Mouse (Mus musculus) limb, embryonic 15.5 days (tissue): Measurements from ENCODE around the gene Gm44502. TPM values are rescaled to one million over a fixed set of nuclear protein-coding genes. Genes with fewer than 3 reads are reported as not detected.

Experiments used
- ATAC-seq: fragments of 200-750 bp; cut with Nextera tagmentation; 2 replicates; pipeline ENCODE4 v1.8.0; 2017; ENCODE audit warnings: low read depth, moderate TSS enrichment; ENCODE audit not compliant: insufficient number of reproducible peaks, low FRiP score, low TSS enrichment
- H3K27ac ChIP-seq: fragments of 300-500 bp; sonication (generic); 2 replicates; pipeline ENCODE4 v1.5.1; 2015; ENCODE audit warnings: moderate library complexity, mild to moderate bottlenecking, inconsistent platforms
- H3K27me3 ChIP-seq: fragments of 300-500 bp; sonication (generic); 2 replicates; pipeline ENCODE4 v1.6.1; 2015; ENCODE audit warnings: inconsistent platforms
- H3K36me3 ChIP-seq: fragments of 300-500 bp; sonication (generic); 2 replicates; pipeline ENCODE4 v1.6.1; 2015; ENCODE audit warnings: inconsistent platforms
- H3K4me1 ChIP-seq: fragments of 300-500 bp; sonication (generic); 2 replicates; pipeline ENCODE4 v1.6.1; 2015; ENCODE audit warnings: inconsistent platforms
- H3K4me2 ChIP-seq: fragments of 300-500 bp; sonication (generic); 2 replicates; pipeline ENCODE4 v1.6.1; 2015; ENCODE audit warnings: mild to moderate bottlenecking, inconsistent platforms
- H3K4me3 ChIP-seq: fragments of 300-500 bp; sonication (generic); 2 replicates; pipeline ENCODE4 v1.5.1; 2015; ENCODE audit warnings: mild to moderate bottlenecking, inconsistent platforms
- H3K9ac ChIP-seq: fragments of 300-500 bp; sonication (generic); 2 replicates; pipeline ENCODE4 v1.6.1; 2015; ENCODE audit warnings: inconsistent platforms
- H3K9me3 ChIP-seq: fragments of 300-500 bp; sonication (generic); 2 replicates; pipeline ENCODE4 v1.6.1; 2016; ENCODE audit warnings: inconsistent platforms
- WGBS: fragments of 180-500 bp; shearing (Covaris S2); methylation state at CpG from one replicate; pipeline ENCODE4 v1.1.7; 2015; 5-methylcytosine and 5-hydroxymethylcytosine counted together
- polyA plus RNA-seq: library from polyadenylated mRNA; unstranded; fragments of >200 nt; fragmentation: Nextera tagmentation; extraction: Ambion mirVana; gene quantifications from 2 replicates; pipeline ENCODE4 v1.2.1, GENCODE M21; 2015

Gene Gm44502
- polyA plus RNA-seq, 1 experiment from 2014 or later, result not detected

GRCm38 (mm10) chr15:89468577-89468976, 39.1 kb upstream of the Gm44502 start:
- H3K9ac ChIP-seq, result no peak overlapping the region
- ATAC-seq, result no peak
- no peaks in the 10 kb centered on the region for H3K36me3 ChIP-seq
- no peak overlapping the region for H3K27ac ChIP-seq
- no peak overlapping the region for H3K4me3 ChIP-seq
- no peak overlapping the region for H3K4me2 ChIP-seq
- H3K27me3 ChIP-seq, result no peaks in the 10 kb centered on the region
- 27% methylated on average over 2 of the region's 2 CpGs for WGBS
- no peaks in the 10 kb centered on the region for H3K4me1 ChIP-seq
- H3K9me3 ChIP-seq, result no peaks in the 10 kb centered on the region

- H3K4me3 ChIP-seq, result no peak overlapping the region
- no peaks in the 10 kb centered on the region for H3K27me3 ChIP-seq
- H3K27ac ChIP-seq, result no peak overlapping the region
- H3K36me3 ChIP-seq, result no peaks in the 10 kb centered on the region
- H3K9me3 ChIP-seq, result no peaks in the 10 kb centered on the region
- no peak for ATAC-seq
- 6% methylated on average over 1 of the region's 1 CpGs for WGBS
- no peak overlapping the region for H3K9ac ChIP-seq
- no peaks in the 10 kb centered on the region for H3K4me1 ChIP-seq
- no peak overlapping the region for H3K4me2 ChIP-seq
Observed at GRCm38 (mm10) chr15:89465052-89465451, 35.6 kb upstream of the Gm44502 start.

GRCm38 (mm10) chr15:89463334-89464235, 34.1 kb upstream of the Gm44502 start:
- 58% methylated on average over 5 of the region's 5 CpGs for WGBS
- H3K27ac ChIP-seq, result no peak overlapping the region
- no peak overlapping the region for H3K4me2 ChIP-seq
- H3K9ac ChIP-seq, result no peak overlapping the region
- H3K27me3 ChIP-seq, result no peaks in the 10 kb centered on the region
- H3K9me3 ChIP-seq, result no peaks in the 10 kb centered on the region
- H3K36me3 ChIP-seq, result no peaks in the 10 kb centered on the region
- ATAC-seq, result no peak
- no peaks in the 10 kb centered on the region for H3K4me1 ChIP-seq
- no peak overlapping the region for H3K4me3 ChIP-seq

GRCm38 (mm10) chr15:89462176-89462575, 32.7 kb upstream of the Gm44502 start:
- Histone ChIP-seq H3K9ac (no peak overlapping the region), H3K4me3 (no peak overlapping the region), H3K4me1 (no peaks in the 10 kb centered on the region), H3K9me3 (no peaks in the 10 kb centered on the region), H3K4me2 (no peak overlapping the region), H3K27me3 (0 out of 2 replicates have a peak, but pooled peaks cover 4% of the 10 kb centered on the region), H3K27ac (no peak overlapping the region), H3K36me3 (no peaks in the 10 kb centered on the region)
- 75% methylated on average over 7 of the region's 7 CpGs for WGBS
- ATAC-seq, result no peak

GRCm38 (mm10) chr15:89461321-89461720, 31.8 kb upstream of the Gm44502 start:
- Histone ChIP-seq H3K4me1 (no peaks in the 10 kb centered on the region), H3K9me3 (no peaks in the 10 kb centered on the region), H3K36me3 (no peaks in the 10 kb centered on the region), H3K4me2 (no peak overlapping the region), H3K27ac (no peak overlapping the region), H3K27me3 (0 out of 2 replicates have a peak, but pooled peaks cover 4% of the 10 kb centered on the region), H3K9ac (no peak overlapping the region), H3K4me3 (no peak overlapping the region)
- 77% methylated on average over 15 of the region's 15 CpGs for WGBS
- no peak for ATAC-seq

GRCm38 (mm10) chr15:89460298-89460697, 30.8 kb upstream of the Gm44502 start:
- Histone ChIP-seq H3K9ac (no peak overlapping the region), H3K4me2 (no peak overlapping the region), H3K27ac (no peak overlapping the region), H3K27me3 (peaks cover 8% of the 10 kb centered on the region), H3K9me3 (no peaks in the 10 kb centered on the region), H3K4me1 (no peaks in the 10 kb centered on the region), H3K36me3 (no peaks in the 10 kb centered on the region), H3K4me3 (no peak overlapping the region)
- 77% methylated on average over 10 of the region's 10 CpGs for WGBS
- no peak for ATAC-seq

- H3K4me3 ChIP-seq, result no peak overlapping the region
- ATAC-seq, result no peak
- H3K36me3 ChIP-seq, result no peaks in the 10 kb centered on the region
- no peak overlapping the region for H3K9ac ChIP-seq
- H3K27ac ChIP-seq, result no peak overlapping the region
- H3K9me3 ChIP-seq, result no peaks in the 10 kb centered on the region
- no peak overlapping the region for H3K4me2 ChIP-seq
- H3K27me3 ChIP-seq, result peaks cover 12% of the 10 kb centered on the region
- no peaks in the 10 kb centered on the region for H3K4me1 ChIP-seq
- 76% methylated on average over 7 of the region's 7 CpGs for WGBS
Observed at GRCm38 (mm10) chr15:89459821-89460220, 30.3 kb upstream of the Gm44502 start.

- Histone ChIP-seq H3K36me3 (no peaks in the 10 kb centered on the region), H3K9ac (no peak overlapping the region), H3K27ac (no peak overlapping the region), H3K27me3 (peaks cover 21% of the 10 kb centered on the region), H3K9me3 (no peaks in the 10 kb centered on the region), H3K4me1 (peaks cover 7% of the 10 kb centered on the region), H3K4me3 (no peak overlapping the region), H3K4me2 (no peak overlapping the region)
- 89% methylated on average over 15 of the region's 15 CpGs for WGBS
- ATAC-seq, result no peak
Observed at GRCm38 (mm10) chr15:89458942-89459341, 29.4 kb upstream of the Gm44502 start.

GRCm38 (mm10) chr15:89455642-89456041, 26.1 kb upstream of the Gm44502 start:
- Histone ChIP-seq H3K4me1 (peaks cover 13% of the 10 kb centered on the region), H3K36me3 (no peaks in the 10 kb centered on the region), H3K9me3 (no peaks in the 10 kb centered on the region), H3K27ac (no peak overlapping the region), H3K4me2 (no peak overlapping the region), H3K4me3 (no peak overlapping the region), H3K9ac (no peak overlapping the region), H3K27me3 (peaks cover 38% of the 10 kb centered on the region)
- WGBS, result 69% methylated on average over 6 of the region's 6 CpGs
- no peak for ATAC-seq

GRCm38 (mm10) chr15:89454857-89455256, 25.4 kb upstream of the Gm44502 start:
- H3K9ac ChIP-seq, result no peak overlapping the region
- H3K4me2 ChIP-seq, result no peak overlapping the region
- H3K4me1 ChIP-seq, result peaks cover 13% of the 10 kb centered on the region
- no peak overlapping the region for H3K4me3 ChIP-seq
- H3K27me3 ChIP-seq, result peaks cover 38% of the 10 kb centered on the region
- no peak for ATAC-seq
- no peaks in the 10 kb centered on the region for H3K36me3 ChIP-seq
- WGBS, result 20% methylated on average over 5 of the region's 6 CpGs
- no peaks in the 10 kb centered on the region for H3K9me3 ChIP-seq
- H3K27ac ChIP-seq, result no peak overlapping the region

- H3K4me2 ChIP-seq, result peak within 1 kb of the TSS; percentile 85
- peaks cover 13% of the 10 kb centered on the region for H3K4me1 ChIP-seq
- peak within 1 kb of the TSS; percentile 46 for H3K4me3 ChIP-seq
- no peak within 1 kb of the TSS for H3K27ac ChIP-seq
- under 1% methylated on average over 53 of the region's 53 CpGs for WGBS
- H3K9ac ChIP-seq, result no peak within 1 kb of the TSS
- no peaks in the 10 kb centered on the region for H3K36me3 ChIP-seq
- H3K9me3 ChIP-seq, result no peaks in the 10 kb centered on the region
- peaks cover 38% of the 10 kb centered on the region for H3K27me3 ChIP-seq
- no peak for ATAC-seq
Observed at GRCm38 (mm10) chr15:89453865-89454478, 24.5 kb upstream of the Gm44502 start, which contains the start of gene Mapk8ip2. Gene Mapk8ip2, plus strand, starts transcription at chr15:89453913.
